Mouse (Mus musculus): ENCODE data around the gene Sspo. TPM values are rescaled to one million over a fixed set of nuclear protein-coding genes. Genes with fewer than 3 reads are reported as not detected.
A peak's percentile ranks its signal among the peaks of the same experiment; 100 is the strongest.

Sspo gene
- total RNA-seq, 2 experiments from 2014 or later: not detected

DNA sequence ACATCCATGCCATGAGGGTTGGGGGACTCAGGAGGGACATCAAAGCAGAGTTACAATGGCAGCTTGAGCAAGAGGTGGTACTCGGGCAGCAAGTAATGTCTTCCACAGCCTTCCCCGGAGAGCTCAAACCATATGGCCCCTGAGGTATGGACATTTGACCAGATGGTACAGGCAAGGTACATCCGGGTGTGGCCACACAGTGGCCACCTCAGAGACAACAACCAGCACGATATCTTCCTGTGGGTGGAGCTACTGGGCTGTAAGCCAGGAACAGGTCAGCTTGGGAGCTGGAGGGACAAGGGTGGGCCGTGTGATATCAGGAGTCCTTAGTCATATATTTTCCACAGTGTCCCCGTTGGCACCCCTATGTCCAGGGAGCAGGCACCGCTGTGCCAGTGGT is 19.5 kb downstream of the Sspo start:
- ATAC-seq (replicated peaks; ENCODE audit: low FRiP score, low TSS enrichment, poor library complexity, severe bottlenecking): no peak

DNA sequence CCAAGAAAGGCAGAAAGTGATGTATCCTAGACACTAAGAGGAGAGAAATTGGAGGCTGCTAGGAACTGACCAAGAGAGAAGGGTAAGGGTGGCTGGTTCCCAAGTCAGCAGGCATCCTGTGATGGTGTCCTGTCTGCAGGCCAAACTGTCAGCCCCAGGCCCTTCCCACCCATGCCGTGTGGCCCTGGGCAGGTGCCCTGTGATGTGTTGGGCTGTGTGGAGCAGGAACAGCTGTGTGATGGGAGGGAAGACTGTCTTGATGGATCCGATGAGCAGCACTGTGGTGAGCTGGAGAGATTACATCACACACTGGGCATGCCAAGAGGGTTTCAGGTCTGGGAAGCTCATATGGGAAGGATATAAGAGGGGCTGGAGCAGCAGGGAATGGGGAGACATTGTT is 22.7 kb downstream of the Sspo start:
- ATAC-seq (replicated peaks; ENCODE audit: low FRiP score, low TSS enrichment, poor library complexity, severe bottlenecking): no peak

DNA sequence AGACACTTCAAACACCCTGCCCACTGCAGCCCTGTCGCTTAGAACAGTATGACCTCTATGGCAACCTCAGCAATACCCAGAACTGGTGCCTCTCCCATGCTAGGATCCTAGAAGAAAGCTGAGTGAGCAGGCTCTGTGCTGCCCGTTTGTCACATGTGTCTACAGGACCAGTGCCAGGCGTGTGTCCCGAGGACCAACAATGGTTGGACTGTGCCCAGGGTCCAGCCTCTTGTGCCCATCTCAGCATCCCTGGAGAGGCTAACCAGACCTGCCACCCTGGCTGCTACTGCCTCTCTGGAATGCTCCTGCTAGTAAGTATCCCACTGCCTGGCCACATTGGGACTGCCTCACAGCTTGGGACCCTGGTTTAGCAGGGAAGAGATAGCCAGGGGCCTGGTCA is 30.4 kb downstream of the Sspo start:
- ATAC-seq (replicated peaks; ENCODE audit: low FRiP score, low TSS enrichment, poor library complexity, severe bottlenecking): no peak

DNA sequence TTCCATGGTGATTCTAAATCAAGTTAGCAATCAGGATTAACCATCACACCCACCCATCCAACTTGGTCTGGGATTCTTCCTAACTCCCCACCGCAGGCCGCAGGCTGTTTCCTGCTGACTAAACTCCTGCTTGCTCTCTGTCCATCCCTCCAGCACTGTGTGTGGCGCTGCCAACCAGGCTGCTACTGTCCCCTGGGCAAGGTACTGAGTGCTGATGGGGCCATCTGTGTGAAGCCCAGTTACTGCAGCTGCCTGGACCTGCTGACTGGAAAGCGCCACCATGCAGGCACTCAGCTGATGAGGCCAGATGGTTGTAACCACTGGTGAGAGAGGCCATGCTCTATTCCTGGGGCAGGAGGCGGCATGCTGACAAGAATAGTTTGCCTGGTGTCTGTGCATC is 34.5 kb downstream of the Sspo start:
- ATAC-seq (replicated peaks; ENCODE audit: low FRiP score, low TSS enrichment, poor library complexity, severe bottlenecking): no peak

DNA sequence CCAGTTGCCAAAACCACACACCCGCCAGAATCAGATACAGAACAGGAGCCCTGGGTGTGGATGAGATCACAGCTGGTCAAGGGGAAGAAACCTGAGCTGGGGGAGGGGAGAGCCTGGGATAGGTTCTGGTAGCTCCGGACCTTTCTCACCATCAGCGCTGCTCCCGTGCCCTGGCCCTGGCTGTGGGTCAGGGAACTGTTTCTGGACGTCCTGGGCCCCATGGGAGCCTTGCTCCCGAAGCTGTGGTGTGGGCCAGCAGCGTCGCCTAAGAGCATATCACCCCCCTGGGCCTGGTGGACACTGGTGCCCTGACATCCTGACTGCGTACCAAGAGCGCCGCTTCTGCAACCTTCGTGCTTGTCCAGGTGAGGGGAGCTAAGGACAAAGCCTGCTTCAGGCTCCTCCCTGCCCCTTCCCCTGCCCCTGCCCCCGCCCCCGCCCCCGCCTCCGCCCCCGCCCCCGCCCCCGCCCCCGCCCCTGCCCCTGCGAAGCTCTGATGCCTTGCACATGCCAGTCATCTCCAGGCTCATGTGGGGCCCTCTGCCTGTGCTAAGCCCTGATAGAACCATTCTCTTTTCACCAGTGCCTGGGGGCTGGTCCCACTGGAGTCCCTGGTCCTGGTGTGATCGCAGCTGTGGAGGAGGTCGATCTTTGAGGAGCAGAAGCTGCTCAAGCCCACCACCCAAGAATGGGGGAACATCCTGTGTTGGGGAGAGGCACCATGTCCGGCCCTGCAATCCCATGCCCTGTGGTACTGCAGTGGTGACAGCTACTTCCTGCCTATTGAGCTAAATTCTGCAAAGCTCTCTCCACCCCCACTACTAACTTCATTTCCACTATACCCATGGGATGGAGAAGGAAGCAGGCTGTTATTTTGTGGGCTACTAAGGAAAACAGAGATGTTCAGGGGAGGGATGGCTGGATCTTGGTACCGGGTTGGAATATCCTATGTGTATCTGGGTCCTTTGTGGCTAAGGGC is 40.0 kb downstream of the Sspo start:
- no peak for ATAC-seq (replicated peaks; ENCODE audit: low FRiP score, low TSS enrichment, poor library complexity, severe bottlenecking)

DNA sequence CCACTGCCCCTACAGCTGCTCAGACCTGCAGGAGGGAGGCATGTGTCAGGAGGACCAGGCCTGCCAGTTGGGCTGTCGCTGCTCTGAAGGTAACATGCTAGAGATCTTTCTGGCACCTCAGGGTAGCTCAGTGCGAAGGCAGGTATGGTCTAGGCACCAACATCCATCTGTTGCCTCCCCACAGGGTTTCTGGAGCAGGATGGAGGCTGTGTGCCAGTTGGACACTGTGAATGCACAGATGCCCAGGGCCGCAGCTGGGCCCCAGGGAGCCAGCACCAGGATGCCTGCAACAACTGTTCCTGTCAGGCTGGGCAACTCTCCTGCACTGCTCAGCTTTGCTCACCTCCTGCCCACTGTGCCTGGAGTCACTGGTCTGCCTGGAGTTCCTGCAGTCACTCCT is 41.7 kb downstream of the Sspo start:
- no peak for ATAC-seq (replicated peaks; ENCODE audit: low FRiP score, low TSS enrichment, poor library complexity, severe bottlenecking)

DNA sequence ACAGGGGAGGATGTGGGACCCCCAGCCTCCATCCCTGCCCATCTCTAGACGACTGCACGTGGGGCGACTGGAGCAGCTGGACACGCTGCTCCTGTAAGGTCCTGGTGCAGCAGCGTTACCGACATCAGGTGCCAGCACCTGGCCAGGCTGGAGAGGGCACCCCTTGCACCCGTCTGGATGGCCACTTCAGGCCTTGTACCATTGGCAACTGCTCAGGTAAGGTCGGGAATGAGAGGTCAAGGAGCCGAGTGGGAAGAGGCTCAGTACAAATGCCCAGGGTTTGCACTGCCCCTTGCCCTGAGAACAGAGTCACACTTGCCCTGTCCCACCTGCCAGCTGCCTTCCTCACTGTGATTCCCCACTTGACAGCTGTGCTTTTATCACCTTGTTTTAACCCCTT is 43.3 kb downstream of the Sspo start:
- no peak for ATAC-seq (replicated peaks; ENCODE audit: low FRiP score, low TSS enrichment, poor library complexity, severe bottlenecking)

DNA sequence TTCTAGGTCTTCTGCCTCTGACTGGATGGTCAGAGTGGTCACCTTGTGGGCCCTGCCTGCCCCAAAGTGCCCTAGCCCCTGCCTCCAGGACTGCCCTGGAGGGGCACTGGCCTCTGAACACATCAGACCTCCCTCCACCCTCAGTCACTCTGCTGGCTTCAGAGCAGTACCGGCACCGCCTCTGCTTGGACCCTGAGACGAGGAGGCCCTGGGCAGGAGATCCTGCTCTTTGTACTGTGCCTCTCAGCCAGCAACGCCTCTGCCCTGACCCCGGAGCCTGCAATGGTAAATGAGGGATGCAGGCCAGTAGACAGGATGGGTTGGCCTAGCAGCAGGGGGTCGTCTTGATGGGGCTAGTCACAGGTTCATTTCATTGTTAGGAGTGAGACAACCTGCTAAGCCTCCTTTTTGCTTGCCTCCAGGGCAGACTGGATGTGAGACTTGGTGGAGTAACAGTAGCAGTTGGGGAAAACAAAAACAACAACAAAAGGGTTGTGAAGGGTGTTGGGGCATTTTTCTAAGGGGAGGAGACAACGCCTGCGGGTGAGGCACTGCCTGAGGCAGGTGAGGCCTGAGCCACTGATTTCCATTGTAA is 45.2 kb downstream of the Sspo start:
- no peak for ATAC-seq (replicated peaks; ENCODE audit: low FRiP score, low TSS enrichment, poor library complexity, severe bottlenecking)

DNA sequence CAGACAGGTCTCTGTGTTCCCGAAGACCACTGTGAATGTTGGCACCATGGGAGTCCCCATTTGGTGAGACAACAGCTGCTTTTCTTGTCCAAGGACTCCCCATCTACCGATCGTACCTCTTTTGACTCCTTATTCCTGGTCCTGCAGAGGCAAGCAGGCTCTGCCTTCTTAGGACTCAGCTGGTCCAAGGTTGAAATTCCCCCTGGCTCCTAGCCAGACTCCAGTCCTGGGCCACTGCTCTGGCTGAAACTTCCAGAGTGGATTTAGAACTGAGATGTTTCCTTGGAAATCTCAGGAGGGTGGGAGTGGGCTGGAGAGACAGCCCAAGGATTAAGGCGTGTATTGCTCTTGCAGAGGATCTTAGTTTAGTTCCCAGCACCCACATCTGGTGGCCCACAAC is 49.5 kb downstream of the Sspo start:
- no peak for ATAC-seq (replicated peaks; ENCODE audit: low FRiP score, low TSS enrichment, poor library complexity, severe bottlenecking)

DNA sequence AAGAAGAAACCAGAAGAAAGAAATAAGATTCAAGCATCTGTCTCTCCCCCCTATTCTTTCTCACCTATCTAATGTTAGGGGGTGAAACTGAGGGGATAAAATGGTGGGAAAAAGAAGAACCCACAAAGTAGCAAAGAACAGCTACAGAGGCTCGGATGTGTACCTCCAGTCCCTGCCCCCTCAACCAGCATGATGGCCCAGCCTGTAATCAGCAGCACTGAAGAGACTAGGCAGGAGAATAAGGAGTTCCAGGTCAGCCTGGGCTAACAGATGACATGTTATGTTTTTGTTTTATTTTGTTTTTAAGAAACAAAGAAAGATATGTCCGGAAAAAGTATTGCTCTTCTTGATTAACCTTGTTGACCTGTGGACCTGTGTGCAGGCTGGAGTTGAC is 55.8 kb downstream of the Sspo start:
- peak; percentile 52 for ATAC-seq (replicated peaks; ENCODE audit: low FRiP score, low TSS enrichment, poor library complexity, severe bottlenecking)

DNA sequence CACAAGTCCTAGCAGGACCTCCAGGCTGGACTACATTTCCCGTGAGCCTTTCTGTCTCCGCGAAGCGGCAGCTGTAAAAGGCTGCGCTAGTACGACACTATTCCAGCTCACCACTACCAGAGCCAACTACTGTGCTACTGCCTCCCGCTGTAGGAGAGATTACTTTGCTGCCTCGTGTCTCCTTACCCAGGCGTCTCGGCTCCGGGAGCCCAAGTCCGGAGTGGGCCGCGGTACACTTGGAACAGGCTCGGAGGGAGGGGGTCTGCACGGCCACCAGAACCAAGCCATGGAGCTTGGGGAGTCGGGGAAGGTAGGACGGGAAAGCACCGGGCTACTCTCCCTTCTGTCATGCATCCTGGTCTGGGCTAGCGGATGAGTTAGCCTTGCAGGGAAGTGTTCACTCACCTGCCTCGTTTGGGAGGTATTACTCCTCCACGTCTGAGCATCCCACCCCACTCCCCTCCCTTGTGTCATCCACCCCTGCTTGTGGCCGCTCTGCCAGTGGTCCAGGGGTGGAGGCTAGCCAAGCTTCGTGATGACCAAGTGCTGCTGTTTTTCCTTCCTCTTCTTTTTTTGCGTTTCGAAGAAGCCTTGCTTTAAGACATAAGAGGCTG is 56.3 kb downstream of the Sspo start:
- ATAC-seq (replicated peaks; ENCODE audit: low FRiP score, low TSS enrichment, poor library complexity, severe bottlenecking): peak; percentile 99

DNA sequence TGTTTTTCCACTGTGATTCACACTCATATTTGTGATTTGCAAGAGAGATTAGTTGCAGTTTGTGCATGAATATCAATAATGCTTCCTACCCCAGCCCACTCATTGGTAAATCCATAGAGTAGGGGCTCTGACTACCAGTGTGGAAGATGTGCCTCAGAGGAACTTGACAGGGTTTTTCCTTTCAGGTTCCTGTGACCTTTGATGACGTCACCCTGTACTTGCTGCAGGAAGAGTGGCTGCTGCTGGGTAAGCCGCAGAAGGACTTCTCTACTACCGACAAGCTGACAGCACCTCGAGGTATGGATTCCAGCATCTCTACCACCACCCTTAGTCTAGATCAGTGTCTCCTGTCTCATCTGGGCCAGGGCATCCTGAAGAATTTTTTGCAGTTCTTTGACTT is 60.1 kb downstream of the Sspo start:
- no peak for ATAC-seq (replicated peaks; ENCODE audit: low FRiP score, low TSS enrichment, poor library complexity, severe bottlenecking)

DNA sequence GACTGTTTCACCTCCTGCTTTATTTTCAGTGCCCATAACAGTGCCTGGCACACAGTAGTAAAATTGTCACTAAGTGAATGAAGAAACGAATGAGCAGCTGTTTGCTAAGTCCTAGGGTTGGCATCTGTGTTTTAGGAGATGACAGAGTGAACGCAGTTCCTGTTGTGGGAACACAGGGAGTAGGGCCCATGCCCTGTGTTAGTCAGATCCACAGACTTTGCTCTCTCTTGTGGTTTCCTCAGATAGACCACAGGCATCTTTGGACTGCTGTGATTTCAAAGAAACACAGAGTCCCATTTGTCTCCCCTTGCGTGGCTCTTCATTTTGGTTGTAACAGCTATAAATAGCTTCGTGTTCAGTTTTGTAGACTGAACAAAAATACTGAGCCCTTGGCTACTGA is 62.4 kb downstream of the Sspo start:
- no peak for ATAC-seq (replicated peaks; ENCODE audit: low FRiP score, low TSS enrichment, poor library complexity, severe bottlenecking)

DNA sequence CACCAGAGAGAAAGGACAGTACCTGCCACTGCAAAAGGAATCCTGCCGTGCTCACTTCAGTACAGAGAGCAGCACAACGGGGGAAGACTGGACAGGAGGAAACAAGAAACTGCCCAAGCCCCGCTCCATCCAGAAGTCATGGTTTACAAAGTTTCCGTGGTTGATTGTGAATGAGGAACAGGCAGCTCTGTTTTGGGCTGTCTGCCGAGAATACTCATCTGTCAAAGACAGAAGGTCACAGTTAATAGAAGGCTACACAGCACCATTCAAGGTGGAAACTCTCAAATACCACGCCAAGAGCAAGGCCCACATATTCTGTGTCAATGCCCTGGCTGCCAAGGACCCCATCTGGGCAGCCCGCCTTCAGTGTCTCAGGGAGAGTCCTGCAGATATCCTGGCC is 63.8 kb downstream of the Sspo start:
- ATAC-seq (replicated peaks; ENCODE audit: low FRiP score, low TSS enrichment, poor library complexity, severe bottlenecking): no peak

DNA sequence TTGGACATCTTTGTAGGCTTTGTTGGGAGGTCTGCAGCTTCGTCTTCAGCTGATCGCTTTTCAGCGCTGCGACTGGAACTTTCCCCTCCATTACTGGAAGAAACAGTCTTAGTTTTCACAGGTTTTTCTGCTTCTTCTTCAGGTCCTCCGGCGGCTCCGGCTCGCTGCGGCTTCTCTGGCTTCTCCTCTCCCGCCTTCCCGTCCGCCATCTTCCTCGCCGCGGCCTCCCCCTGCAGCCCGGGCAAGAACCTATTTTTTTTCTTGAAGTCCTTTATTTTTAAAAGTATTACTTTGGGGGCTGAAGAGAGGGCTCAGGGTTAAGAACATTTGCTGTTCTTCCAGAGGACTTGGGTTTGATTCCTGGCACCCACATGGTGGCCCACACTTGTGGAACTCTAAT is 76.9 kb downstream of the Sspo start:
- peak; percentile 77 for ATAC-seq (replicated peaks; ENCODE audit: low FRiP score, low TSS enrichment, poor library complexity, severe bottlenecking)

DNA sequence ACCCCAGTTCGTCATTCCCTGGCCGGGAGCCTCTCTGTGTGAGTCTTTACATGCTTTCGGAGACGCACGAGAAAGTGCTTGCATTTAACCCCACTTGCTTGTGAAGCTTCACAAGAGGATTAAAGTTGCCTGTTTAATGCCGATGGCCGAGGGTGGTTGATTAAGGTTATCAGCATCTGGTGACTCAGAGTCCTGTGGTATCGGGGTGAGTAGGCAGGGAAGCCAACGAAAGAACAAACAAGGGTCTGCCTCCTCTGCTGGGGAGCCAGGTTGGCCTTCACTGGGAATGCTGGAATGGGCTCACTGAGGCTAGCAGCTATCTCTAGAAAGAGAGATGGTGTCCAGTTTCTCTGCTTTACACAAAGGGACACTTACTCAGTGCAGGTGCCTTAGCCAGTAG is 79.9 kb downstream of the Sspo start:
- ATAC-seq (replicated peaks; ENCODE audit: low FRiP score, low TSS enrichment, poor library complexity, severe bottlenecking): no peak

DNA sequence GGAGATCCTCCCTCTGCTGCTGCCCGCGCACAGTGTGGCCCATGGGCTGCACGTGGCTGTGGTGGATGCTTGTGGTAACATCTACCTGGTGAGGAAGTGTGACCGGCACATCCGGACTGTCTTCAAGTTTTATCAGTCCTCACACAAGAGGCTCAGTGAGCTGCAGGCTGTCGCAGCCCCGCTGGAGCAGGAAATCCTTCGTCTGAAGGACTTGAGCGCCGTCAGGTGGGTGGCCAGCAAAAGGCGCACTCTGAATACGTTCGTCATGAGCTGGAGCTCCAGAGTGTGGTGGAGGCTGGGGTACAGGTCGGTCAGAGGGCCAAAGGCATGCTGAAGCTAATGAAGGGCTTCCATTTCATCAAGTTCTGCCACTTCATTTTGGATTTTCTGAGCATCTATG is 81.2 kb downstream of the Sspo start:
- ATAC-seq (replicated peaks; ENCODE audit: low FRiP score, low TSS enrichment, poor library complexity, severe bottlenecking): no peak

DNA sequence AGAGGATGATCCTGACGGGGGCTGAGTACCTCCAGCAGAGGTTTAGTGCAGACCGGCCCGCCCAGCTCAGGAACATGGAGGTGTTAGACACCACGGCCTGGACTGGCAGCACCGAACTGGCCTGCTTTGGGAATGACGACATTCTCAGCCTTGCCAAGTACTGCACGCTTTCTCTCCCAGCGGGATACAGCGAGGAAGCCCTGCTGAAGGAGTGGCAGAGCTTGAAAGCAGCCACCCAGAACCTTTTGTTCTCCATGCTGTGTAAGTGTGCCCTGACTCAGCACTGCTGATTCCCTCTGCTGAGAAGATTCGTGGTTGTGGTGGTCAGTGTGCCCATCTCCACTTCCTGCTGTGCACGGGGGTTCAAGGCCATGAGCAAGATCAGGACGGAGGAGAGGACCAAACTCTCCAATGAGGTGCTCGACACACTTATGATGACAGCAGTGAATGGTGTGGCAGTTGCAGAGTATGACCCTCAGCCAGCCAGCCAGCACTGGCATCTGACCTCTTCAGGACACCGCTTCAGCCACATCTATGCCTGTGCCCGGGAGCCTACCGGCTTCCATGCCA is 81.9 kb downstream of the Sspo start:
- no peak for ATAC-seq (replicated peaks; ENCODE audit: low FRiP score, low TSS enrichment, poor library complexity, severe bottlenecking)

DNA sequence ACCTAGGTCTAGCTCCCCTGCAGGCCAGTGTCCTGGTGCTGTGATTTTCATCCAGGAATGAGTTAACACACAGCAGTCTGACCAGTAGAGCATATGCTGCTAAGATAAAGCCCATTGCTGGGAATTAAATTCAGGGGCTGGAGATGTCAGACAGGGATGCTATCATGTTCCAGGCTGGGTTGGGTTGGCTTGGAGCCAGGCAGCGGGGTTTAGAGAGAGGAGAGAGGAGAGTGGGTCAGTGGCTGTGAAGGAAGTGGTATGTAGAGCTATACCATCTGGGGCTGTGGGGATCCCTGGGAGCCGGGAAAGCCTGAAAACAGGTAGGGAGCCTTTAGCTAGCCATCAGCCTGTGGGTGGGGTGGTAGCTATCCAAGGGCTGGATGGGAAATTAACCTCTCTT is 82.8 kb downstream of the Sspo start:
- no peak for ATAC-seq (replicated peaks; ENCODE audit: low FRiP score, low TSS enrichment, poor library complexity, severe bottlenecking)

DNA sequence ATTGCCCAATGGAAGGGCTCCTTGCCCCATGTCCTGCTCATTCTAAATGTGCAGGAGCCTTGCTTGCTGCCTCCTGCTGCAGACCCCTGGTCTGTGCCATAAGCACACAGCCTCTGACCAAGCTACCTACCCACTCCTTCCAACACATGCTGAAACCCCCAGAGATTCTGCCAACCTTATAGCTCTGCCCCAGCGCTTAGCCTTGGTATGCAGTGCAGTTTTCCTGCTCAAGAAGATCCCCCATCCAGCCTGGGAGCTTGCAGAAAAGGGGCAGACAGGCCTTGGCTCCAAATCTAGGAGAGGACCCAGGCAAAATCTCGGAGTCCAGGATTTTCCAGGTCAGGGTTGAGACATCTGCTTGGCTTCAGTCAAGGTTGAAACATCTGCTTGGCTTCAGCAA is 85.4 kb downstream of the Sspo start:
- no peak for ATAC-seq (replicated peaks; ENCODE audit: low FRiP score, low TSS enrichment, poor library complexity, severe bottlenecking)
